Mouse (Mus musculus) left cerebral cortex, postnatal 14 days (tissue): ENCODE data around the gene Mrto4. TPM values are rescaled to one million over a fixed set of nuclear protein-coding genes. Genes with fewer than 3 reads are reported as not detected.
A peak's percentile ranks its signal among the peaks of the same experiment; 100 is the strongest.

Experiments
- DNase-seq, 2 experiments: peaks; one replicate each; pipeline ENCODE4 v3.0.0; 2021 to 2022; ENCODE audit warnings: low spot score in 2 of 2, mixed read lengths in 1 of 2
- intact Hi-C: fragments of 180-260 bp; cut with DNase I; formaldehyde crosslinking; loops from one replicate; pipeline ENCODE4 v1.15.1; 2025
- microRNA-seq, 2 experiments: library from miRNA; unstranded; fragments of <30 nt; microRNA quantifications; one replicate each; pipeline ENCODE4 v1.2.0; 2022
- total RNA-seq, 2 experiments: library from RNA; stranded (reverse); gene quantifications; 2 replicates each; pipeline ENCODE4 v1.2.3; 2021

Mrto4 gene
- total RNA-seq, 2 experiments from 2014 or later: 38.2 to 48.5 TPM

DNA sequence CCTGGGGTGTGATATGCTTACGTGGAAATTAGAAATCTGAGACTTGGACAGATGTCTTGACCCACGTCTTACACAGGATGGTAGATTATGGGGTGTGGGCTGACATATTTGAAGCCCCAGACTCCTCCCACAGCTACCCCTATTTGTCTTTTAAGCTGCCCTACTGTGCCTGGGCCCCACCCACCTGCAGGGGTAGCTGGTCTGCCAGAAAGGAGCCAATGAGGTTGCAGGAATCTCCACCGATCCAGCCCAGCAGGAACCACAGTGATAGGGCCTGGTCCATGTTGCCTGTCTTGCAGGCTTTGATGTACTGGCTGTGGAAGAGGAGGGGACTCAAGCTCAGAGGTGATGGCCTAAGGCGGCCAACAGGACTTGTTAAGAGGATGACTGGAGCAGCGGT, 50.1 kb downstream of the Mrto4 start:
- no peak for DNase-seq
- intact Hi-C loops: no loop called here

DNA sequence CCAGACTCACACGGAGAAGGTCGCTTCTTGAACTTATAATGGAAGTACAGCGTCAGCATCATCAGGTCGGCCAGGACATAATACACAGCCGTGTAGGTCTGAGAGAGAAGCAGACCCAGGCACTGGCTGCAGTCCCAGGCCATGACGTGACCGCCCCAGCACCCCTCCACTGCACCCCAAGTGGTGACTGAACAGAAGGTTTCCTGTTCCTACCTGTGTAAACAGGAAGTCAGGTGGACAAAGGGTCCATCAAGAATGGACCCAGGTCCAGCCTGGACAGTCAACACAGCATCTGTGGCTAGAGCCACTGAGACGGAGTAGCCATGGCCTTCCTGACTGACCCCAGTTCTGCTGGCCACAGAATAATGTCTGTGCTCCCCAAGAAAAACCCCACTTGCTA, 50.6 kb downstream of the Mrto4 start:
- no peak for DNase-seq
- intact Hi-C loops: no loop called here

DNA sequence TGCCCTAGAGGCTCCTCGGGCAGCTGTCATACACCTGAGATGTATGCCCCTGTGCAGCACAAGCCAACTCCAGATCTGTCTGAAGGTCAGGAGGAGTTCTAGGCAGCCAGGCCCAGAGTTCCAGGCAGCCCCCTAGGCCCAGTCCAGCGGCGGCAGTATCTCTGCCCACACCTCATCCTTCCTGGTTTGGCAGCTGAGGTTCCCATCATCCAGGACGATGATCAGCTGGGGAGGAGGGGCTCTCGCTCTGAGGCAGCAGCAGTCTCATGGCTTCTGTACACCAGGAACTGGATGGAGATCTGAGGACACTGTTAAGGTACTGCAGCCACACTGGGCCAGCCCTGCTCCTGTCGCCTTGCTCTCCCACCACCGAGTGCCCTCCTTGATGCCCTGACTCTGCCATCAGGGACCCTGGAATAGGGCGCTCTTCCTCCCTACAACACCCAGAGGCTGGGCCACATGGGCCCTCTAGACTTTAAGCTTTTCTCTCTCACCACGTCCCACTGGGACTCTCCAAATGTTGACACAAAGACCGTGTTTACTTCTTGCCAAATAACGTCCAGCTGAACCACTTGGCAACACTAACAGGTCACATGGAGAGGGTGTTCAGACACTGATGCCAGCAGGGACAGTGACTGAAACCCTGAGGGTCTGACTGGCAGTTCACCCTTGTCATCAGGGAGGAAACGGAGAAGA, 53.6 kb downstream of the Mrto4 start:
- no peak for DNase-seq
- intact Hi-C loops: no loop called here

GRCm38 (mm10) chr4:139297566-139297965, 54.8 kb downstream of the Mrto4 start:
- intact Hi-C loops: no loop called here
- peak; percentile 39 to 55 for DNase-seq

Small RNA genes lying within 50 kb of the gene (microRNA-seq; reads per million reads assigned to microRNA genes)
- gene Gm24245: 0.34 to 0.53 reads per million in 2 experiments
- 0 to 0.26 reads per million in 2 experiments for gene Gm25732

Other genes starting within 250 kb of the Mrto4 start
- gene Minos1, start 221.5 kb downstream of the Mrto4 start, total RNA-seq: 100 to 1,000 TPM; 208 to 210 TPM
- gene Capzb, start 159.7 kb downstream of the Mrto4 start, total RNA-seq: 100 to 1,000 TPM; 394 to 398 TPM
- gene Pqlc2, start 41.9 kb downstream of the Mrto4 start, total RNA-seq: 10 to 100 TPM; 15.1 to 15.4 TPM
- 10 to 100 TPM; 26.7 to 28.9 TPM for gene Akr7a5, start 41.8 kb downstream of the Mrto4 start, total RNA-seq
- 10 to 100 TPM; 77.7 to 82.3 TPM for gene Emc1, start within 50 bp of the Mrto4 start, total RNA-seq
- gene Ubr4, start within 50 bp of the Mrto4 start, total RNA-seq: 100 to 1,000 TPM; 158 to 164 TPM
- gene Iffo2, start 178.0 kb upstream of the Mrto4 start, total RNA-seq: 10 to 100 TPM; 17.2 to 19.6 TPM